Mouse (Mus musculus): ENCODE measurements around the gene Acap1. TPM values are rescaled to one million over a fixed set of nuclear protein-coding genes. Genes with fewer than 3 reads are reported as not detected.
"Not testable (repeated sequence)": the region's sequence is repeated elsewhere in the genome, so short reads cannot be mapped to it uniquely, and the experiment has no call there.

The Acap1 gene
- polyA plus RNA-seq, 1 experiment from 2014 or later = 0.90 TPM

DNA sequence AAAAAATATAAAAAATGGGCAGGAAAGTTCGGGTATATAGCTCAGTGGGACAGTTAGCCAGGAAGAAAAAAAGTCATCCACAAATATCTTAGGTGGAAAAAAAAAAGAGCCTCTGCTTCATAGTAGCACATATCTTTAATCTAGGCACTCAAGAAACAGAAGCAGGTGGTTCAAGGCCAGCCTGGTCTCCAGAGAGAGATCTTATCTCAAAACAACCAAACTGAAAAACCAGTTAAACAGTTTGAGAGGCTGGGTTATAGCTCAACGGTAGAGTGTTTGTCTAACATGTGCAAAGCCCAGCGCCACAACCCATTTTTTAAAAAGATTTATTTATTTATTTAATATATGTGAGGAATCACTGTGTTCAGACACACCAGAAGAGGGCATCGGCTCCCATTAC, 37.7 kb upstream of the Acap1 start:
- Histone ChIP-seq H3K4me3 (no peak overlapping the region), H3K9ac (no peak overlapping the region), H3K36me3 (no peaks in the 10 kb centered on the region), H3K4me1 (peaks cover 23% of the 10 kb centered on the region), H3K4me2 (replicated peaks) (no peak overlapping the region), H3K27ac (no peak overlapping the region), H3K27me3 (replicated peaks) (peaks cover 29% of the 10 kb centered on the region), H3K9me3 (no peaks in the 10 kb centered on the region)
- ATAC-seq (ENCODE audit: low FRiP score, low read depth) = no peak
- 82% methylated on average over 4 of the region's 4 CpGs for WGBS

GRCm38 (mm10) chr11:69932254-69932653, 36.9 kb upstream of the Acap1 start:
- WGBS = 44% methylated on average over 3 of the region's 3 CpGs
- no peak for ATAC-seq (ENCODE audit: low FRiP score, low read depth)

DNA sequence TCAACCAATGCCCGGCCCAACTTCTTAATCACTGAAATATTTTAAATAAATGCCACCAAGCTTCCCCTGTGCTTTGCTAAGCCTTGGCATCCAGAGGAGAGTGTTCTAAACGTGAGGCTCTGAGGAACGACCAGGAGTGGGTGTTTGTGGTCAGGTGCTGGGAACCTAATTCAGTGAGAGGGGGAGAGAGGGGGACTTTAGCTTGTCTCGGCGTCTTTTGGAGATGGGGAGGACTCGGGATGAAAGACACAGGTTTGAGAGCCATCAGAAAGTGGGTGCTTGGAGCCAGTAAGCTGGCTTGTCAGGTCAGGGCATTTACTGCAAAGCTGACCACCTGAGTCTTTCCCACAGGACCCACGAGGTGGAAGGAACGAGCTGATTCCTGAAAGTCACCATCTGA, 36.4 kb upstream of the Acap1 start:
- H3K4me1 ChIP-seq = peaks cover 20% of the 10 kb centered on the region
- H3K27me3 ChIP-seq (replicated peaks) = peaks cover 16% of the 10 kb centered on the region
- no peak overlapping the region for H3K9ac ChIP-seq
- no peak for ATAC-seq (ENCODE audit: low FRiP score, low read depth)
- no peaks in the 10 kb centered on the region for H3K36me3 ChIP-seq
- no peak overlapping the region for H3K4me2 ChIP-seq (replicated peaks)
- no peak overlapping the region for H3K27ac ChIP-seq
- 73% methylated on average over 8 of the region's 8 CpGs for WGBS
- H3K9me3 ChIP-seq = no peaks in the 10 kb centered on the region
- H3K4me3 ChIP-seq = no peak overlapping the region

More at GRCm38 (mm10) chr11:69932254-69932653, 36.9 kb upstream of the Acap1 start:
- Histone ChIP-seq H3K4me2 (replicated peaks) (no peak overlapping the region), H3K36me3 (no peaks in the 10 kb centered on the region), H3K27me3 (replicated peaks) (peaks cover 21% of the 10 kb centered on the region), H3K27ac (no peak overlapping the region), H3K4me1 (peaks cover 23% of the 10 kb centered on the region), H3K9me3 (no peaks in the 10 kb centered on the region), H3K4me3 (no peak overlapping the region), H3K9ac (no peak overlapping the region)

GRCm38 (mm10) chr11:69930967-69931537, 35.7 kb upstream of the Acap1 start:
- Histone ChIP-seq H3K27me3 (replicated peaks) (peaks cover 9% of the 10 kb centered on the region), H3K4me1 (peaks cover 13% of the 10 kb centered on the region), H3K4me2 (replicated peaks) (no peak overlapping the region), H3K9me3 (no peaks in the 10 kb centered on the region), H3K27ac (no peak overlapping the region), H3K9ac (no peak overlapping the region), H3K4me3 (no peak overlapping the region), H3K36me3 (no peaks in the 10 kb centered on the region)
- WGBS = 74% methylated on average over 3 of the region's 3 CpGs
- ATAC-seq (ENCODE audit: low FRiP score, low read depth) = no peak

DNA sequence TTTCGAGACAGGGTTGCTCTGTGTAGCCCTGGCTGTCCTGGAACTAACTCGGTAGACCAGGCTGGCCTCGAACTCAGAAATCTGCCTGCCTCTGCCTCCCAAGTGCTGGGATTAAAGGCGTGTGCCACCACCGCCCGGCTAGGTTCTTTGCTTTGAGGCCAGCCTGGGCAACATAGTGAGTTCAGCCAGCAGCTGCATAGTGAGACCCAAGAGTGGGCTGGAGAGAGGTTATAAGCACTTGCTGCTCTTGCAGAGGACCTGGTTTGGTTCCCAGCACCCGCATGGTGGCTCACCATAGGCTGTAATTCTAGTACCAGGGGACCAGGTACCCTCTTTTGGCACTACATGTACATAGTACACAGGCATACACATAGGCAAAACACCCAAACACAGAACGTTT, 34.8 kb upstream of the Acap1 start:
- not testable (repeated sequence) for H3K4me3 ChIP-seq; H3K4me2 ChIP-seq (replicated peaks); H3K27me3 ChIP-seq (replicated peaks); H3K9me3 ChIP-seq; H3K9ac ChIP-seq; H3K27ac ChIP-seq; H3K4me1 ChIP-seq; ATAC-seq (ENCODE audit: low FRiP score, low read depth); H3K36me3 ChIP-seq
- WGBS = 88% methylated on average over 8 of the region's 8 CpGs

DNA sequence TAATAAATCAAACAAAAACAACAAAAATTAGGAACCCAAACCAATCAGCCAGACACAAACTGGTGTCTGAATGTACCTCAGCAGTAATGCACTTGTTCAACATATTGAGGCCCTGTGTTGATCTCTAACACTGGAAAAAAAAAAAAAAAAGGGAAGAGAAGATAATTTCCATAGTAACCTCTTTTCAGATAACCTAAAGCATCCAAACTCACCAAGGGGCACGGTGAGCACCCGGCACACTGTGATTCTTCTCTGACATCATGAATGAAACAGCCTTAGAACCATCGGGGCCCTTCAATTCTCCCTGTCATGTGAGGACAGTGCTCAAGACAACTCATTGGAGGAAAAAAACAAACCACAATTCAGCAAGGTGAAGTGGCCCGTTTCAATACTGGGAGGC, 34.4 kb upstream of the Acap1 start:
- Histone ChIP-seq H3K4me1 (peaks cover 4% of the 10 kb centered on the region; the same call in 1 of the 2 replicates), H3K4me2 (replicated peaks) (no peak overlapping the region), H3K4me3 (no peak overlapping the region), H3K27me3 (replicated peaks) (no peaks in the 10 kb centered on the region), H3K36me3 (no peaks in the 10 kb centered on the region), H3K9me3 (no peaks in the 10 kb centered on the region), H3K9ac (no peak overlapping the region), H3K27ac (no peak overlapping the region)
- no peak for ATAC-seq (ENCODE audit: low FRiP score, low read depth)
- WGBS = 83% methylated on average over 4 of the region's 4 CpGs

GRCm38 (mm10) chr11:69927501-69927900, 32.2 kb upstream of the Acap1 start:
- H3K27me3 ChIP-seq (replicated peaks) = no peaks in the 10 kb centered on the region
- no peaks in the 10 kb centered on the region for H3K9me3 ChIP-seq
- H3K4me2 ChIP-seq (replicated peaks) = no peak overlapping the region
- no peak overlapping the region for H3K4me3 ChIP-seq
- H3K27ac ChIP-seq = no peak overlapping the region
- 94% methylated on average over 2 of the region's 2 CpGs for WGBS
- no peaks in the 10 kb centered on the region for H3K4me1 ChIP-seq
- ATAC-seq (ENCODE audit: low FRiP score, low read depth) = no peak
- H3K9ac ChIP-seq = no peak overlapping the region
- no peaks in the 10 kb centered on the region for H3K36me3 ChIP-seq

DNA sequence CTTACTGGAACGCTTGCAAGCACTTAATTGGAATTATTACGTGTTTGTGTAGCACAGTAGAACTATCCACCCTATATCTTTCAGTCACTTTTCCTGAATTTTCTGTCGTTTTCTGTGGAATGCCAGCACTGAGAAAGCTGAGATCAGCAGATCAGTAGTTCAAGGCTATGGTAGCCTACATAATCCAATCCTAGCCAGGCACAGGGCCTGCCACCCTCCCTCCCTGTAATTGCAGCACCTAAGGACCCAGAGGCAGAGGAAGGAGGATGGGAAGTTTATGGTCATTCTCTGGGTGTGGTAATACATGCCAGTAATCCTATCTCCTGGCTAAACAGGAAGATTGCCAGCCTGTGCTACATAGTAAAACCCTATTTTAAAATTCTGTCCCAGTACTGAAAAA, 27.5 kb upstream of the Acap1 start:
- WGBS = 69% methylated on average over 3 of the region's 3 CpGs
- H3K36me3 ChIP-seq = peaks cover 15% of the 10 kb centered on the region
- H3K4me1 ChIP-seq = peaks cover 11% of the 10 kb centered on the region
- H3K4me3 ChIP-seq = no peak overlapping the region
- ATAC-seq (ENCODE audit: low FRiP score, low read depth) = no peak
- no peak overlapping the region for H3K27ac ChIP-seq
- no peaks in the 10 kb centered on the region for H3K9me3 ChIP-seq
- H3K27me3 ChIP-seq (replicated peaks) = no peaks in the 10 kb centered on the region
- no peak overlapping the region for H3K9ac ChIP-seq
- H3K4me2 ChIP-seq (replicated peaks) = peak overlapping the region; percentile 93; the same call in 1 of the 2 replicates

DNA sequence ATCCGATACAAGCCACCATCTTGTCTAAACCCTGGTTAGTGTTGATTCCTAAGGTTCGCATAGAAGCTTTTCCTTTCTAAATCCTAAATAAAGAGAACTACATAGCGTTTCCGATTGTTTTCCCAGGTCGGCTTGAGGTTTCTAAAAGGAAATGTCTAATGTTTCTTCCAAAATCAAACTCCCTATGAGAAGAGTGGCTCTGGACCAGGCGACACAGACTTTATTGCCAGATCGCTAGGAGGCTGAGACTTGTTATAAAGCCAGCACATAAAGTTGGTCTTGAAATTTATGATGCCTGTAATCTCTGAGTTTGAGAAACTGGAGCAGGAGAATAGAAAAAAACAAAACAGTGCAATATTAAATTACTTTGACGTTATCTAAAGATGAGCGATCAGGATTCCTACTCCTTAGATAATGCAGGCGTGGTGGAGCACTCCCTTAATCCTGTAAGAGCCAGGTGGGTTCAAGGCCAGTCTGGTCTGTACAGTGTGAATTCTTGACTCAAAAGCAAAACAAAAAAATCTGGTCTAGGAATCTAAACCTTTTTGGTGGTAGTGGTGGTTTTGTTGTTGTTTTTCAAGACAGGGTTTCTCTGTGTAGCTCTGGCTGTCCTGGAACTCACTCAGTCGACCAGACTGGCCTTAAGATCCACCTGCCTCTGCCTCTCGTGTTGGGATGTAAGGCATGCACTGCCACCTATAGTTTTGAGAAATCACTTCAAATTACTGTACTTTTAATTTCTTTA, 26.8 kb upstream of the Acap1 start:
- Histone ChIP-seq H3K9me3 (no peaks in the 10 kb centered on the region), H3K27me3 (replicated peaks) (no peaks in the 10 kb centered on the region), H3K4me1 (peaks cover 11% of the 10 kb centered on the region), H3K36me3 (peaks cover 22% of the 10 kb centered on the region), H3K4me2 (replicated peaks) (peak overlapping the region; percentile 93), H3K4me3 (peak overlapping the region; percentile 97), H3K9ac (peak overlapping the region; percentile 53), H3K27ac (peak overlapping the region; percentile 89)
- ATAC-seq (ENCODE audit: low FRiP score, low read depth) = no peak
- 4% methylated on average over 12 of the region's 12 CpGs for WGBS

DNA sequence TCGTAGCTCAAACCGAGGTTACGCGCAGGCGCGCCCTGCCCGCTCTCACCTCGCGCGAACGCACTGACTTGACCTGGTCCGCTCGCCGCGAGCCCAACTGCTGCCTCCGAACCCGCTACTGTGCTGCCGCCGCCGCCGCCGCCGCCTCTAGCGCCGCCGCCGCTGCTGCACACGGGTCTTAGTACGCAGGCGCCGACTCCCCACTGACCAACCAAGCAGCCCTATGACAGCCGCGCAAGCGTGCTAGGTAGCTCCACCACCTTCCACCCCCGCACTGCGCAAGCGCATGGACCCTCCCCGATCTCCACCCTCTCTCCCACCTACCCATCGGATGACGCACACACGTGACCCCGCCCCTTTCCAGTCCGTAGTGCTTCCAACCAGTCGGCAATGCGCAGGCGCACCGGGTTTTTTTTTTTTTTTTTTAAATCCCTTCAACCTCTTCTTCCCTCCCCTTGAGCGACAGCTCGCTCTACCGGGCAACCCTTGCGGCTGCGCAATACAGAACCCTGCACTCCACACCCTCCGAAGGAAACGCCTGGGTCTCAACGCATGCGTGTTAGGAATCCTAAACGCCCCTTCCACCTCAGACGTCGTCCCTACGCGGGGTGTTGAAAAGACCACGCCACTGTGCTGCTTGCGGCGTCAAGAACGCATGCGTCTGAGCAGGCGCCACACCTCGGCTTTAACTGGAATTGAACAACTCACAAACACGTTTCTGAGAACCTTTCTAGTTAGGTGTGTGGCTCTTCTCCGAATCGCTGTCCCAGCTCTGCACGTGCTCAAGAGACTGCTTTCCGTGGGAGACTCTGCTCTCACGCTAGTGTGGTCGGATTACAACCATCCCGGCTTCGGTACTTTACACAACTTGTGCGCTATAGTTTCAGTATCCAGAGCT, 26.0 kb upstream of the Acap1 start, which contains the start of gene Eif5a:
Gene Eif5a, minus strand, starts transcription at position 845 of the 898 bp plus-strand sequence.
- H3K4me1 ChIP-seq = peaks cover 12% of the 10 kb centered on the region
- H3K4me3 ChIP-seq = peak within 1 kb of the TSS; percentile 97
- WGBS = under 1% methylated on average over 78 of the region's 78 CpGs
- H3K9ac ChIP-seq = peak within 1 kb of the TSS; percentile 95
- H3K27me3 ChIP-seq (replicated peaks) = no peaks in the 10 kb centered on the region
- H3K4me2 ChIP-seq (replicated peaks) = peak within 1 kb of the TSS; percentile 93
- H3K9me3 ChIP-seq = no peaks in the 10 kb centered on the region
- peaks cover 30% of the 10 kb centered on the region for H3K36me3 ChIP-seq
- H3K27ac ChIP-seq = peak within 1 kb of the TSS; percentile 89
- ATAC-seq (ENCODE audit: low FRiP score, low read depth) = peak; percentile 94

DNA sequence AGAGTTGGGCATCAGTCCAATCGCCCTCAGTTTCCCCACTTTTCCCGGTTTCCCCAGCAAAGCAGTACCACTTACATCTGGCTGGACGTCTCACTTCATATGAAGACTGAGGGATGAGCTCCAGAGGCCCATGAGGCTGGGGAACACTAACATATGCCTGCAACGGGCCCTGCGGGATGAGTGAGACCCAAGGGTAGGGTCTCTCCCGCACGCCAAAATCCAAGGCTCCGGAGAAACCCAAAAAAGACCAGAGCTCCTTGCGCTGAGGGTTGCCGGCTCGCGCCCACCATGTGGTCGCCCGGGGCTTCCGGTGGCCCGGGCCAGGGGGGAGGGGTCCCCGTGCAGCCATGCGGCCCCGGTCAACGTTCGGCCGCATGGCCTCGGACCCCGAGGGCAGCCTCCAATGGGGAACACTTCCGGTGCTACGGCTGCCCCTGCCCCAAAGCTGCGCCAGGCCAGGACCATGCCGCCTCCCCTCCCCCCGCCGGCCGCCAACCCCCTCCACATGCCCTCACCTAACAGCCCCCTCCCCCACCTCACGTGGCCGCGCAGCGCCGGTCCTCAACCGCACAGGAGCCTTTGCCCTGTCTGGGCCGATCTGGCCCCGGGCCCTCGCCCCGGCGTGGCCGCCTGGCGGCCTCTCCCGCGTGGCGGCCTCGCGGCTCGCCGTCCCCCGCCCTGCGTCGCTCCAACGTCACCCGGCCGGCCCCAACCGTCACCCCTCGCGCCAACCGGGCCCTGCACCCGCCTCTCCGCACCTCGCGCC, 25.1 kb upstream of the Acap1 start:
- H3K9me3 ChIP-seq = no peaks in the 10 kb centered on the region
- peak overlapping the region; percentile 97 for H3K4me3 ChIP-seq
- H3K27ac ChIP-seq = peak overlapping the region; percentile 84
- 1% methylated on average over 63 of the region's 65 CpGs for WGBS
- ATAC-seq (ENCODE audit: low FRiP score, low read depth) = peak; percentile 27
- no peaks in the 10 kb centered on the region for H3K27me3 ChIP-seq (replicated peaks)
- H3K9ac ChIP-seq = peak overlapping the region; percentile 95
- peak overlapping the region; percentile 93 for H3K4me2 ChIP-seq (replicated peaks)
- H3K36me3 ChIP-seq = peaks cover 39% of the 10 kb centered on the region
- H3K4me1 ChIP-seq = peaks cover 21% of the 10 kb centered on the region
